Mouse (Mus musculus): ENCODE measurements around the gene Tmem251. TPM values are rescaled to one million over a fixed set of nuclear protein-coding genes. Genes with fewer than 3 reads are reported as not detected.

Gene Tmem251
- polyA plus RNA-seq, 1 experiment from 2014 or later = 9.4 TPM

DNA sequence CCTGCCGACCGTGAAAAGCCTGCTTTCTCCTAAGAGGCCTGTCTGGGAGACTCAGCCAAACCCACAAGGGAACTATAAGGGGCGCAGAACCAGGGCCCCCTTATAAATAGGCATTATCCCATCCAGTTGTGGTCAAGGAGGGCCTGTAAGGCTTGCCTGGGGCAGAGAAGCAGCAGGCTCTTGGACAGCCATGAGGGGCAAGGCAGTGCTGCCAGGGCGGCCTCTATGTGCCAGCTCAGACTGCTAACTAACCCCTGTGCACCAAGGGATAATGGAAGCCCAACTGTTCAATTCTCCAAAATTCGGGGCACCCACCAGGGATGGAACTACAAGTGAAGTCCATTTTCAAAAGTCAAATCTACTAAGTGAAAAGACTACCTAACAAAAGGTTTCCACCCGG is 40.1 kb upstream of the Tmem251 start:
- Histone ChIP-seq H3K27ac (no peak overlapping the region), H3K4me1 (peaks cover 56% of the 10 kb centered on the region), H3K36me3 (no peaks in the 10 kb centered on the region), H3K4me2 (peak overlapping the region; percentile 94), H3K9me3 (no peaks in the 10 kb centered on the region), H3K9ac (no peak overlapping the region), H3K27me3 (peaks cover 7% of the 10 kb centered on the region; the same call in 1 of the 2 replicates), H3K4me3 (peak overlapping the region; percentile 71)
- ATAC-seq (ENCODE audit: insufficient number of reproducible peaks, low FRiP score, low TSS enrichment, low read depth) = no peak
- WGBS = 40% methylated on average over 6 of the region's 6 CpGs

DNA sequence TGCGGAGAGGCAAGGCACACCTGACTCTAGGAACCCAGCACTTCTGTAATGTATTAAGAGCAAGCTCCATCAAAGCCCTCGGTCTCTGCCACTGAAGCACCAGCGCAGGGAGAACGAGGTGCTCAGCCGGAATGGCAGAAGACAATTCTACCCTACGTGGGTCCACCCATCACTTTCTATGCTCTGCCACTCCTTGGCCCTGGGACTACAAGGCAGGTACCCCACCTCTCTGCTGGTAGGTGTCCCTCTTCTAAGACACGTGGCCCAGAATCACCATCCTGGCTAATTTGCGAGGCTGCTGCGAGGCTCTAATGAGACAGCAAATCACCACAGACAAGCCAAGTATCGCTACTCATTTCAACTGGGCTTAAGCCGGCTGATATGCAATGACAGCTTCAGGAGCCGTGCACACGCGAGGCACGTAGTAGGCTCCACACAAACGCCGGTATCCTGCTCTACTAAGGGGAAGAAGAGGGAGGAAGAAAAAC is 39.6 kb upstream of the Tmem251 start:
- Histone ChIP-seq H3K4me1 (peaks cover 50% of the 10 kb centered on the region), H3K9ac (peak overlapping the region; percentile 51), H3K27ac (no peak overlapping the region), H3K4me3 (peak overlapping the region; percentile 71), H3K9me3 (no peaks in the 10 kb centered on the region), H3K4me2 (peak overlapping the region; percentile 94), H3K27me3 (peaks cover 7% of the 10 kb centered on the region; the same call in 1 of the 2 replicates), H3K36me3 (no peaks in the 10 kb centered on the region)
- WGBS = 6% methylated on average over 17 of the region's 17 CpGs
- ATAC-seq (ENCODE audit: insufficient number of reproducible peaks, low FRiP score, low TSS enrichment, low read depth) = no peak

DNA sequence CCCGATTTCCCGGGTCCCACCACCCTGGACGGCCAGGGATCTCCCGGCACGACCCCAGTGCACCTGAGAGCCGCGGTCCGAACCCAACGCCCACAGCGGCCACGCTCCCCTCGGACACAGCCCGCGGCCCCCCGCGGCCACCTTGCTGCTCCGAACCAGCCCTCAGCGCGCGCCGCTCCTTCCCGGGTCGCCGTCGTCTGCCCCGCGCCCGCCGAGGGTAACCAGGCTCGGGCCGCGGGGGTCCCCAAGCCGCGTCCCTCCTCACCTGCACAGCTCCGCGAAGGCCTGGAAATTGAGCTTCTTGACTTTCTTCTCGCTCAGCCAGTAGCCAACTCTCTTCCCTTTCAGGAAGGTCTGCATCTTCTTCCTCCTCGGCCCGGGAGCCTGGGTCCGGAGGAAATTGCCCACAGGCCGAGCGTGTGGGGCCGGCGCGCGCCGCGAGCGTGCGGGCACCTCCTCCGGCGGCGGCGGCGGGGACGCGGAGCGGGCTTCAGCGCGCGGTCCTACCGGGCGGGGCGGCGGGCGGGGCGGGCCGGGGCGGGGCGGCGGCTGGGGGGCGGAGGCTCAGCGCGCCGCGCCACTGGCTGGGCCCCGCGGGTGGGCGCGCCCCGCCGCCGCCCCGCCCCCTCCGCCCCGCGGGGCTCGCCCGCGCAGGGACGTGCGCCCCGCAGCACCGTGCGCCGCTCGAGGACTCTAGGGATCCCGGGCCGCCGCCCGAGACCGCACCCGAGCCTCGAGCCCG is 38.9 kb upstream of the Tmem251 start, which contains the start of gene Itpk1:
Gene Itpk1, minus strand, starts transcription at position 474 of the 742 bp plus-strand sequence.
- Histone ChIP-seq H3K27me3 (peaks cover 7% of the 10 kb centered on the region; the same call in 1 of the 2 replicates), H3K9ac (peak within 1 kb of the TSS; percentile 86), H3K9me3 (no peaks in the 10 kb centered on the region), H3K4me1 (peaks cover 44% of the 10 kb centered on the region), H3K27ac (peak within 1 kb of the TSS; percentile 91), H3K4me3 (peak within 1 kb of the TSS; percentile 71), H3K36me3 (no peaks in the 10 kb centered on the region), H3K4me2 (peak within 1 kb of the TSS; percentile 94)
- under 1% methylated on average over 81 of the region's 105 CpGs for WGBS
- ATAC-seq (ENCODE audit: insufficient number of reproducible peaks, low FRiP score, low TSS enrichment, low read depth) = peak; percentile 85

DNA sequence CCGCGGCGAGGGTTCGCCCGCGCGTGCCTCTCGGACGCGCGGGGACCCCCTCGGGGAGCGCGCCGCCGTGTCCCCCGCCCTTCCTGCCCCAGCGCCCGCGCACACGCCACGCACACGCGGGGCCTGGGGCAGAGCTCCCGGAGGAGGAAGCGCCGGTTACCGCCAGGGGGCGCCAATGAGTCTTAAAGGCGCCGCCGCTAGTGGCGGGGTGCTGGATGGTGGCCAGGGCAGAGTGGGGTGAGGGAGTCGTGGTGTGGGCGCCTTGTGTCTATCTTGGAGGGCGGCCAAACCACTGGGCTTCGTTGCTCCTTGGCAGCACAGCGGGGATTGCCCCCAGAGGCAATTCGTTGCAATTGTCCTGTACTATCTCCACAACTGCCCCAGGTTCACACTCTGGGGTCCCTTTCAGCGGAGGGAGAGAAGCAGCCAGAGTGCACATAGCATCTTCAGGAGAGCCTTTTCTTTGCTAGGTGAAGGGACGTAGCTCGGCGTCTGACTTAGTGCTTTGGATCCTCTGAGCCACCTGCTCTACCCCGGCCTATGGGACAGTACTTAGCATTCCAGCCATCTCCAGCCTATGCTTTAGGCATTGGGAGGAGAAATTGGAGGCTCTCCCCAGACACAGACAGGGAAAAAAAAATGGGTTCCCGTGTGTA is 38.2 kb upstream of the Tmem251 start:
- H3K9ac ChIP-seq = peak overlapping the region; percentile 86
- peak overlapping the region; percentile 94 for H3K4me2 ChIP-seq
- H3K27me3 ChIP-seq = peaks cover 7% of the 10 kb centered on the region; the same call in 1 of the 2 replicates
- ATAC-seq (ENCODE audit: insufficient number of reproducible peaks, low FRiP score, low TSS enrichment, low read depth) = peak; percentile 40
- H3K4me3 ChIP-seq = peak overlapping the region; percentile 71
- no peaks in the 10 kb centered on the region for H3K9me3 ChIP-seq
- peaks cover 42% of the 10 kb centered on the region for H3K4me1 ChIP-seq
- H3K27ac ChIP-seq = peak overlapping the region; percentile 91
- 2% methylated on average over 45 of the region's 45 CpGs for WGBS
- H3K36me3 ChIP-seq = no peaks in the 10 kb centered on the region

DNA sequence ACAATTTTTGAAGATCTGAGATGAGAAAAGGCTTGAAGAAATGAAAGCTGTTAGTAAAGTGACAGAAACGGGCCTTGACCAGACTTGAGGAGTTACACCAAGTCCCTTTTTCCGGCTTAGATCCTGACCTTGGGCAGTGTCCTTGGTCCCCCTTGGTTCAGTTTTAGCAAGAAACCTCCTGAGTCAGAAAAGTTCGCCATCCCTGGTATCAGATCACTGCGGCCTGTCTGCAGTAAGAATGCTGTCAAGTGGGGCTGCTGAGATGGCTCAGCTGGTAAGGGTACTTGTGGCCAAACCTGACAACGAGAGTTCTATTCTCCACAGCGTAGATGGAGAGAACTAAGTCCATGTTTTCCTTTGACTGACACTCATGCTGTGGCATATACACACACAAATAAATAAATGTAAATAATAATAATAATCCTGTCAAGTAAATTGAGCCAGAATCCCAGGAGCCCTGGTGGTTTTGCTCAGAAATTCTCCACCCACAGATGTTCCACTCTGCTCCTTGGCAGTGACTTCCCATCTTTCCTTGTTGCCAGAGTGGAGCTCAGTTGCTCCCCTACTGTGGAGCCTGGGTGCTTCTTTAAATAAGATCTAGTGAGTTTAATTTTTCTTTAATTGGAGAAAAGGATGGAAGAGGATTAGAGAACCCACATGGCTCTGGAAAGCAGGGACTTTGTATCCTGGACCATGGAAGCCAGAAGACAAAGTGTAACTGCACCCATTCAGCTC is 37.5 kb upstream of the Tmem251 start:
- H3K4me3 ChIP-seq = peak overlapping the region; percentile 71; the same call in 1 of the 2 replicates

DNA sequence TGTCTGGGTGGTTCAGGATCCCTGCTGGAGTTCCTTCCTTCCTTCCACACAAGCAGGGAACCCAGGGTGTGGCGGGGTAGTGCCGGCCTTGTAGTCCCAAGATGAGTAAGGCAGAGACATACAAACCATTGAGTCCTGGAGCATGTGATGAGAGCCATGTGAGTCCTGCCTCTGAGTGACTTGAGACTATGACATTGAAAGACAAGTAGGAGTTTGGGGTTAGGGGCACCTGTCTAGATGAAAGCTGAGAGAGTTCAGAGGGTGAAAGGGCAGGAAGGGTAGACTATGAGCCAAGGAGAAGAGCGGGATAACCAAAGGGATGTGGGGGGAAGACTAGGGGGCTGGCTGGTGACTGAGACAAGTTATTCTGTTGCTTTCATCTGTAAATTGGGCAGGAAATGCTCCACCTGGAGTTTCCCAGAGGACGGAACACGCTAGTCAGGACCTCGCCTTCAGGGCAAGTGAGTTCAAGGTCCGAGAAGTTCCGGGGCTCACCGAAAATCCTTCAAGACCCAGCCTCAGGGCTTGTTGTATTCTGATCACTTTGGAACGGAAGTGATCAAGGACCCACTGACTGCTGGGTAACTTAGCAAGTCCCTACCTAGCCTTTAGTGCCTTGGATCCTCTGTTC is 36.6 kb upstream of the Tmem251 start:
- Histone ChIP-seq H3K36me3 (no peaks in the 10 kb centered on the region), H3K9me3 (no peaks in the 10 kb centered on the region), H3K4me2 (no peak overlapping the region), H3K27ac (no peak overlapping the region), H3K27me3 (peaks cover 7% of the 10 kb centered on the region; the same call in 1 of the 2 replicates), H3K4me3 (no peak overlapping the region), H3K4me1 (peaks cover 33% of the 10 kb centered on the region), H3K9ac (no peak overlapping the region)
- WGBS = 78% methylated on average over 10 of the region's 10 CpGs
- ATAC-seq (ENCODE audit: insufficient number of reproducible peaks, low FRiP score, low TSS enrichment, low read depth) = no peak

More for the DNA sequence above, 37.5 kb upstream of the Tmem251 start:
- Histone ChIP-seq H3K36me3 (no peaks in the 10 kb centered on the region), H3K9me3 (no peaks in the 10 kb centered on the region), H3K9ac (no peak overlapping the region), H3K27ac (no peak overlapping the region), H3K27me3 (peaks cover 7% of the 10 kb centered on the region; the same call in 1 of the 2 replicates), H3K4me1 (peaks cover 35% of the 10 kb centered on the region), H3K4me2 (no peak overlapping the region)
- WGBS = 79% methylated on average over 6 of the region's 6 CpGs
- no peak for ATAC-seq (ENCODE audit: insufficient number of reproducible peaks, low FRiP score, low TSS enrichment, low read depth)

DNA sequence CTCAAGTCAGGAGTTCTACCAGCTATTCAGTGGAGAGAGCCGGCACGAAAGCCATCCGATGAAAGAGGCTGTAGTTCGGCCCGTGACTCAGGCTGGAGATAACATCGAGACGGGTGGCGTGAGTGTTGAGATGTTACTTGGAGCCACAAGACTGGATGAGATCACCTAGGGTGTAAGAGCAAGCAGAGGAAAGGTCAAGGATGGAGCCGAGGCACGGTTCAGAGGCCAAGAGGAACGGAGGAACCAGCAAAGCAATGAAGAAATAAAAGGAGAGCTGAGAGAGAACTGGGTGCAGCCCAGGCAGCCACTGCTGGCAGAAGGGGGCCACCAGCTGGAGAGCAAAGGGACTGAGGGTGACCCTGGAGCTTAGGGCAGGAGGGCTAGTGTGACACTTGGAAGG is 35.3 kb upstream of the Tmem251 start:
- no peaks in the 10 kb centered on the region for H3K9me3 ChIP-seq
- no peak for ATAC-seq (ENCODE audit: insufficient number of reproducible peaks, low FRiP score, low TSS enrichment, low read depth)
- no peaks in the 10 kb centered on the region for H3K36me3 ChIP-seq
- 84% methylated on average over 11 of the region's 11 CpGs for WGBS
- no peak overlapping the region for H3K27ac ChIP-seq
- H3K4me1 ChIP-seq = peaks cover 20% of the 10 kb centered on the region
- H3K4me3 ChIP-seq = no peak overlapping the region
- H3K4me2 ChIP-seq = no peak overlapping the region
- no peak overlapping the region for H3K9ac ChIP-seq
- H3K27me3 ChIP-seq = peaks cover 7% of the 10 kb centered on the region; the same call in 1 of the 2 replicates

DNA sequence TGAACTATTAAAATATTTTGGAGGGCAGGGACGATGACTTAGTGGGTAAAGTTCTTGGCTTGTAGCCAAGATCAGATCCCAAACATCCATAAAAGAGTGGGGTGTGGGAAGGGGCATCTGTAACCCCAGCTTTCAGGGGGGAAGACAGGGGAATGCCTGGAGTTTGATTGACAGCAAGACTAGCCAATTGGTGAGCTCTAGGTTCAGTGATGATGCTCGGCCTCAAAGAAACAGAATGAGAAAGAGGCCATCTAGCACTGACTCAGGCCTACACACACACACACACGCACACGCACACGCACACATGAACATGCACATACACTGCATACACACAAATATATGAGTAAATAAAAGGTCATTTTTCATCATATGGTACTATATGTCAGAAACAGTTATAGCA is 33.7 kb upstream of the Tmem251 start:
- Histone ChIP-seq H3K4me3 (no peak overlapping the region), H3K4me1 (peaks cover 13% of the 10 kb centered on the region; the same call in 1 of the 2 replicates), H3K36me3 (no peaks in the 10 kb centered on the region), H3K9me3 (no peaks in the 10 kb centered on the region), H3K27me3 (peaks cover 7% of the 10 kb centered on the region; the same call in 1 of the 2 replicates), H3K27ac (no peak overlapping the region), H3K9ac (no peak overlapping the region), H3K4me2 (no peak overlapping the region)
- no peak for ATAC-seq (ENCODE audit: insufficient number of reproducible peaks, low FRiP score, low TSS enrichment, low read depth)
- 74% methylated on average over 5 of the region's 5 CpGs for WGBS

DNA sequence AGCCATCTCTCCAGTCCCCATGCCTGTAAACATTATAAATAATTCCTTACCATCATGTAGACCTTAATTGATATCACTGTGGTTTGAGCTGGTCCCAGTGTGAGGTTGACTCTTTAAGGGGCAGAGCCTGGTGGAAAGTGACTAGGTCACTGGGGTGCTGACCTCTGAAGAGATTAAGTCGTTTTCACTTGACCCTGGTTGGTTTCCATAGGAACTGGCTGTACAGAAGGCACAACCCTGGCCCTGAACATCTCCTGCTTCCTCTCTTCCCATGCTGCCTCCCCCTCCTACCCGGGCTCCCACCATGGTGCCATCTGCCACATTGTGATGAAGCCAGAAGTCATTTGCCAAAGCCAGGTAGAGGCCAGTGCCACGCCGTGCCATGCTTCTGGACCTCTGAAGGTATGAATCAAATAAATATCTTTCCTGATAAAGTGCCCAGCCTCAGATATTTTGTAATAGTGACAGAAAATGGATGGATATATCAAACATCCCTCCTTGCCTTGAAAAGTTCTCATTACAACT is 32.6 kb upstream of the Tmem251 start:
- H3K27me3 ChIP-seq = peaks cover 7% of the 10 kb centered on the region; the same call in 1 of the 2 replicates
- no peaks in the 10 kb centered on the region for H3K9me3 ChIP-seq
- no peak overlapping the region for H3K4me2 ChIP-seq
- H3K9ac ChIP-seq = no peak overlapping the region
- ATAC-seq (ENCODE audit: insufficient number of reproducible peaks, low FRiP score, low TSS enrichment, low read depth) = no peak
- H3K4me1 ChIP-seq = peaks cover 7% of the 10 kb centered on the region; the same call in 1 of the 2 replicates
- H3K27ac ChIP-seq = no peak overlapping the region
- WGBS = 61% methylated on average over 4 of the region's 4 CpGs
- H3K36me3 ChIP-seq = no peaks in the 10 kb centered on the region
- no peak overlapping the region for H3K4me3 ChIP-seq

DNA sequence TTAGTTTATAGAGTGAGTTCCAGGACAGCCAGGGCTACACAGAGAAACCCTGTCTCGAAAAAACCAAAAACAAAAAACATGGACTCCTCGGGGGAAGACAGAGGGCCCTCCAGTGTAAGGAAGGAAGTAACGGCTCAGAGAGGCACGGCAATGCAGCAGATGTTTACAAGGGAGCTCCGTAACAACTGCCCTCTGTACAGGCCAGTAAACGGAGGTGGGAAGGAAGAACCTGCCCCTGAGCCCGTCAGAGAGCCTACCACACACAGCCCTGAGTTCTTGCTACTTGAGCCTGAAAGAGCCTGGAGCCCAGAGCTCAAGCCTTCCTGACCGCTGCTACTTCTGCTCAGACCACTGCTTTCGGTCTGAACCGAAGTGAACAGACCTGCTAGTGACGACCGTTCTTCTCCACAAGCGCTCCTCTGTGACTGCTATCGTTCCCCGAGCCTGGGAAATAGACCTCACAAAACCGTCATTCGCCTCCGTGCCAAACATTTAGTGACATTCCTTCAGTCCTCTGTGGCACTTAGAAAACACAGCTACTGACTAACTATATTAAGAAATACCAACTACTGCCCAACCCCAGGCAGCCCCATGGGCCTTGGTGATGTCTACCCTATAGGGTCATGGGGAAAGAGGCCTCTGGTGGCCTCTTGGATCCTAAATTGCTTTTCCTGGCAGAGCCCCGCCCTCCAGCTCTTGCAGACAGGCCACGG is 30.3 kb upstream of the Tmem251 start:
- Histone ChIP-seq H3K9ac (no peak overlapping the region), H3K27ac (peak overlapping the region; percentile 33; the same call in 1 of the 2 replicates), H3K36me3 (no peaks in the 10 kb centered on the region), H3K27me3 (no peaks in the 10 kb centered on the region), H3K4me2 (peak overlapping the region; percentile 20; the same call in 1 of the 2 replicates), H3K4me1 (peaks cover 7% of the 10 kb centered on the region; the same call in 1 of the 2 replicates), H3K4me3 (no peak overlapping the region), H3K9me3 (no peaks in the 10 kb centered on the region)
- 46% methylated on average over 20 of the region's 20 CpGs for WGBS
- ATAC-seq (ENCODE audit: insufficient number of reproducible peaks, low FRiP score, low TSS enrichment, low read depth) = no peak
